Mouse (Mus musculus): ENCODE measurements around the gene Gm47969. TPM values are rescaled to one million over a fixed set of nuclear protein-coding genes. Genes with fewer than 3 reads are reported as not detected.

Gm47969 gene
- polyA plus RNA-seq, 1 experiment from 2014 or later, result not detected

- WGBS, result 85% methylated on average over 6 of the region's 6 CpGs
- Histone ChIP-seq H3K4me3 (replicated peaks) (no peak overlapping the region), H3K27me3 (replicated peaks) (no peaks in the 10 kb centered on the region), H3K27ac (replicated peaks) (no peak overlapping the region), H3K4me1 (no peaks in the 10 kb centered on the region), H3K9me3 (replicated peaks) (no peaks in the 10 kb centered on the region), H3K9ac (replicated peaks) (no peak overlapping the region), H3K4me2 (no peak overlapping the region), H3K36me3 (no peaks in the 10 kb centered on the region)
- ATAC-seq (ENCODE audit: low FRiP score), result no peak
These were observed 32.3 kb downstream of the Gm47969 start for GRCm38 (mm10) chr1:83077016-83077415.

- Histone ChIP-seq H3K4me3 (replicated peaks) (no peak overlapping the region), H3K9me3 (replicated peaks) (no peaks in the 10 kb centered on the region), H3K9ac (replicated peaks) (no peak overlapping the region), H3K4me1 (no peaks in the 10 kb centered on the region), H3K4me2 (no peak overlapping the region), H3K27ac (replicated peaks) (no peak overlapping the region), H3K27me3 (replicated peaks) (no peaks in the 10 kb centered on the region), H3K36me3 (no peaks in the 10 kb centered on the region)
- ATAC-seq (ENCODE audit: low FRiP score), result no peak
- WGBS, result 93% methylated on average over 2 of the region's 2 CpGs
These were observed 40.1 kb downstream of the Gm47969 start for GRCm38 (mm10) chr1:83084790-83085189.

DNA sequence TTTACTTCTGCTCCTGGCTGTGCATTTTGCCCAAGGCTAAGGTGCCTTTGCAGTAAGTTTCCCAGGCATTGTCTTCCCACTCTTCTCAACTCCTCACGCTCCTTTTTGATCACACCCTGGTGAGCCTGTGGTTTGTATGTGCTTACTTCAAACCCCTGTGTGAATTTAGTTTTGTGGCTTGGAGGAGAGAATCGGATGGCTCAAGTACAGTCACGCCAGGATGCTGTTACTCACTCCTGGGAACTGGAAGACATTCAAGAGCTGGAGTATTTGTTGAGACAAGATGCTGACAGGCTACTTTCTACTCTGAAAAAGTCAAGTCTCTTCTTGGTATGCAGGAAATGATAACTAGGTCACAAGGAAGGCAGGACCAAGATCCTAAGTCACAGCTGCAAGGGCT is 46.5 kb downstream of the Gm47969 start:
- no peaks in the 10 kb centered on the region for H3K4me1 ChIP-seq
- H3K9ac ChIP-seq (replicated peaks), result no peak overlapping the region
- no peak overlapping the region for H3K4me2 ChIP-seq
- no peak overlapping the region for H3K4me3 ChIP-seq (replicated peaks)
- H3K27ac ChIP-seq (replicated peaks), result no peak overlapping the region
- ATAC-seq (ENCODE audit: low FRiP score), result no peak
- no peaks in the 10 kb centered on the region for H3K27me3 ChIP-seq (replicated peaks)
- 75% methylated on average over 3 of the region's 3 CpGs for WGBS
- no peaks in the 10 kb centered on the region for H3K36me3 ChIP-seq
- H3K9me3 ChIP-seq (replicated peaks), result no peaks in the 10 kb centered on the region

Other genes with a start within 250 kb of the Gm47969 start
- gene Agfg1, start 205.4 kb upstream of the Gm47969 start, polyA plus RNA-seq (2015; fragmentation: Nextera tagmentation; extraction: Ambion mirVana), result 26.6 and 36.5 TPM in 2 replicates
- 0.26 TPM in 1 of 2 replicates, not detected in the other for gene A030005L19Rik, start 131.6 kb upstream of the Gm47969 start, polyA plus RNA-seq (2015; fragmentation: Nextera tagmentation; extraction: Ambion mirVana)
- not detected in 2 replicates for gene A030014E15Rik, start 120.0 kb upstream of the Gm47969 start, polyA plus RNA-seq (2015; fragmentation: Nextera tagmentation; extraction: Ambion mirVana)
- not detected in 2 replicates for gene Gm6217, start 113.5 kb upstream of the Gm47969 start, polyA plus RNA-seq (2015; fragmentation: Nextera tagmentation; extraction: Ambion mirVana)
- gene A030003K21Rik, start 101.5 kb upstream of the Gm47969 start, polyA plus RNA-seq (2015; fragmentation: Nextera tagmentation; extraction: Ambion mirVana), result not detected in 2 replicates
- not detected in 2 replicates for gene Gm7544, start 88.9 kb upstream of the Gm47969 start, polyA plus RNA-seq (2015; fragmentation: Nextera tagmentation; extraction: Ambion mirVana)
- not detected in 2 replicates for gene Gm47955, start 84.6 kb upstream of the Gm47969 start, polyA plus RNA-seq (2015; fragmentation: Nextera tagmentation; extraction: Ambion mirVana)
- not detected in 2 replicates for gene Gm47959, start 44.4 kb upstream of the Gm47969 start, polyA plus RNA-seq (2015; fragmentation: Nextera tagmentation; extraction: Ambion mirVana)
- 0.75 and 1.1 TPM in 2 replicates for gene Slc19a3, start 6.5 kb upstream of the Gm47969 start, polyA plus RNA-seq (2015; fragmentation: Nextera tagmentation; extraction: Ambion mirVana)
- gene Krtap28-10, start 2.5 kb upstream of the Gm47969 start, polyA plus RNA-seq (2015; fragmentation: Nextera tagmentation; extraction: Ambion mirVana), result not detected in 2 replicates
- gene A030005K14Rik, start 14.4 kb downstream of the Gm47969 start, polyA plus RNA-seq (2015; fragmentation: Nextera tagmentation; extraction: Ambion mirVana), result not detected in 2 replicates
- not detected in 2 replicates for gene Krtap28-13, start 16.0 kb downstream of the Gm47969 start, polyA plus RNA-seq (2015; fragmentation: Nextera tagmentation; extraction: Ambion mirVana)
- 0.49 TPM in 1 of 2 replicates, not detected in the other for gene Ccl20, start 71.8 kb downstream of the Gm47969 start, polyA plus RNA-seq (2015; fragmentation: Nextera tagmentation; extraction: Ambion mirVana)
- 1.2 and 1.4 TPM in 2 replicates for gene Daw1, start 114.8 kb downstream of the Gm47969 start, polyA plus RNA-seq (2015; fragmentation: Nextera tagmentation; extraction: Ambion mirVana)

Data from neural tube, embryonic 15.5 days (tissue).